Mouse (Mus musculus) G1E-ER4 (cell line): ENCODE measurements around the gene Agtr1b. TPM values are rescaled to one million over a fixed set of nuclear protein-coding genes. Genes with fewer than 3 reads are reported as not detected.

Experiments
- GATA1 ChIP-seq: IDR thresholded peaks from one replicate; pipeline ENCODE4 v1.8.0; 2012; ENCODE audit warnings: low read length, inconsistent platforms
- polyA plus RNA-seq: library from polyadenylated mRNA; stranded (reverse); fragments of >175 nt; gene quantifications from 2 replicates; pipeline ENCODE4 v1.2.3, GENCODE M21; 2012

Gene Agtr1b
- polyA plus RNA-seq = not detected in 2 replicates

DNA sequence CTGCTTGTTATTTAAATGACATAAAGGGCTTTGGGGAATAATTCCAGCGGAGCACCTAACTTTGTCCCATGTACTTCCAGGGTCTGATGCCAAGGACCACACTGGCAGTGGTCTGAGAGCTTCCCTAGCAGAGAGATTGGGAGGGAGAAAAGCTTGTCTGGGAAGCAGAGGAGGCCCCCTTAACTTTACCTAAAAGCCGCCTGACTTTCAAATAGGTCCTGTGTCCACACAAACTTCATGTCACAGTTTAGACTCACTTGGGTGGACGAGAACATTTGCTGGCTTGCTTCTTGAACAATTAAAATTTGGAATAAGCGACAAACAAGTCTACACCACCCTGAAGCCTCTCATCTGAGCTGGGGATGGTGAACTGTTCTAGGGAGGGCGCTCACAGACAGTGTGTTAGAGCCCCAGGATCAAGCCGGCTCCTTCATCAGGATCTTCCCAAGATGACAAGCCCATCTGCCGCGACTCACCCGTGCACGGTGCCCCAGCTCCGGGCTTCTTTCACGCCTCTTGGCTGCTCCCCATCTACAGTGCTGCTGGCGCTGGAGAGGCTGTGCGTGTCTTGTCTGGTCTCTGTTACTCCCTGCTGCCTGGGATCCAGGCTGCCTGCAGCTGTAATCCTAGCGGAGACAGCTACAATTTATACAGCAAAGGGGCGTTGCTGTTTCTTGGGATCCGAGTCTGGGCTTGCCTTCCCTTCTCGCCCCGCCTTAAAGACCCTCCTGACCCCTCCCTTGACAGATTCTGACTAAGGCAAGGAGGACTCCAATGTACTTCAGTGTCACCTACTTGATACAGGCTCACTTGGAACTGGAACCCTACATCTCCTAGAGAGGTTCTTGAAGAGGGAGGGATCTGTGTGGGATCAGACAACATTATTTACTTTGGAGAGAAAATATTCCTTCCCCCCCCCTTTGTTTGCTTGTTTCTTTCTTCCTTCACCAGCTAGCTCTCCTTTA, at the start of gene Agtr1b:
Agtr1b (minus strand) TSS at position 620 of the 965 bp plus-strand sequence.
- no peak for TF ChIP-seq GATA1

DNA sequence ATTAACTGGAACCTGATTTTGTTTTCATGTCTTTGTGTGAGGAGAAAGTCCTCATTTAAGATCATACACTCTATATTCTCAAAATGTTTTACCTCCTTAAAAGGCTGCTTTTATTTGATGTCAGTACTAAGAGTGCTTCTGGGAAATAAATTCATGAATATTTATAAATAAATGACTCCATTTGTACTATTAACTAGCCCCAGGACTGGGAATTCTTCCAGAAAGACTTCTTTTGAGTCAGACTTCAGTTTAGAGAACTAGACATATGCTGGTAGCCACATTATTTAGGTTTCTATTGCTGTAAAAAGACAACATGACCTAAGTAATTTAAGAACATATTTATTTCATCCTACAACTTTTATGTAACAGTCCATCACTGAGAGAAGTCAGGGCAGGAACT, 13.4 kb downstream of the Agtr1b start:
- TF ChIP-seq GATA1 = no peak

DNA sequence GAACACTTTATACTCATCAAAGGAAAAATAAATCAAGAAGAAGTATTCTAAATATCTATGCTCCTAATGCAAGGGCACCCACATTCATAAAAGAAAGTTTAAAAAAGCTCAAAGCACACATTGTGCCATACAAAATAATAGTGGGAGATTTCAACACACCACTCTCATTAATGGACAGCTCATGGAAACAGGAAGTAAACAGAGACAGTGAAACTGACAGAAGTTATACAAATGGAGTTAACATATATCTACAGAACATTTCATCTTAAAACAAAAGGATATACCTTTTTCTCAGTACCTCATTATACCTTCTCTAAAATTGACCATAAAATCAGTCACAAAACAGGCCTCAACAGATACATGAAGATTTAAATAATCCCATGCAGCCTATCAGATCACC, 18.8 kb downstream of the Agtr1b start:
- no peak for TF ChIP-seq GATA1

DNA sequence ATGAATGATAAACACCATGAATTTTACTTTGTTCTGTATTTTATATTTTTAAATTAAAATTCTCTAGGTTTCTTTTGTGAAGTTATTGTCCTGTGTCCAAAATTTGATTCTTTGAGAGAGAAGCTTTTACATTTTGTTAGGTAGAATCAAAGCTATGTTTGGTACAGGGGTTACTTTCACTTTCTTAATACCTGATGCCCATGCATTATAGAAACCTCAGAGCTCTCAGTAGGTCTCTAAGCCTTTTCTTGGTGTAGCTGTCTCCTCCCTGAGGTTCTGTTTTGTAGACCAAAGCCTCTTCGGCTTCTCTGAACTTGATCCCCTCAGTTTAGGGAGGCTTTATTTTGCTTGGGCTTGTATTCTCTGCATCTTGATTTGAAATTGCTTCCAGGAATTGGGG, 26.6 kb downstream of the Agtr1b start:
- TF ChIP-seq GATA1 = no peak

DNA sequence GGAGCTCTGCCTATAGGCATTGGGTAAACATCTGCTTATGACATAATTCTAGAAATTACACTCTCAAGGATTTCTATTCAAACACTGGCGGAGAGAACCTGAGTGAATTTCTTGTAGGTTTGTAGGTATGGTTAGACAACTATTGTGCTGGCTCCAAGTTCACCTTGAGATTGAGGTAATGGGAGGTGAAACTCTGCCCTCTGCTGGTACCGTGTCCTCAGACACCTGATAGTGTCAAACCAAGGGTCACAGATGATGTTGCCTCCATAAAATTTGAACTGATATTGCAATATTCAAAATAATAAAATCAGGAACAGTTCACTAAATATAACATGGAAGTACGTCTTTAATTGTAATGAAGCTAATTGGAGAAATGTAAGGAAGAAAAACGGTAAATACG, 32.3 kb downstream of the Agtr1b start:
- TF ChIP-seq GATA1 = no peak

DNA sequence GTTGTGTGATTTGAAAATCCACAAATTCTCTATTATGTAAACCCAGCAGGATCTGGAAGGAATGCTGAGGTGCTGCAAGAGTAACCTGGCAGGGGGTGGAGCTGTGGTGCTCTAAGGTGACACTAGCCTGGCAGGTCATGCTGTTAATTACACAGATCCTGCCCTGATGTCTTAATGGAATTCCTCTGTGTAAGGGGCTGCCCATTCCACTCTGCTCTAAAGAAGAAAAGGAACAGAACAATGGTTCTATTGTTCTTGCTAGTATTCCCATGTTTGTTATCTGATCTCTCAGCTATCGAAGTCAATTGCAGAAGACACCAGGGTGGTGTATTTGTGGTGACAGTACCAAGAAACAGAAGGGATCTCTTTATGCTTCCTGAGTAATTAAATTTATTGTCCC, 49.7 kb downstream of the Agtr1b start:
- no peak for TF ChIP-seq GATA1

DNA sequence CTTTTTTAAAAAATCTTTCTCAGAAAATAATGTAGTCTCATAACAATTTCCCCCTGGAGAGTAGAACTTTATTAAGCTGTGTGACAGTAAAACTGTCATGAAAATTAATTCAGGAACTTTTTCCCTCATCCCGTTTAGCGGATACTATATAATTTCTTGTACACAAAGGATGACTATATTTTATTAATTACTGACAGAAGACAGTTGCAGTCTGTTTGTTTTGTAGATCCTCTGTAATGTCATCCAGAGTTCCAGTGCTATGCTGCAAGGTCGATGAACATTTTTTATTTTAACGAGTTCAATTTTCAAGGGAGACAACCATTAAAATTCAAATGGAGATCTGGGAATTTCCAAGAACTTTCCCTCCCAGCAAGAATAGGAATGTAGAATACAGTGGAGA, 57.8 kb downstream of the Agtr1b start:
- no peak for TF ChIP-seq GATA1

DNA sequence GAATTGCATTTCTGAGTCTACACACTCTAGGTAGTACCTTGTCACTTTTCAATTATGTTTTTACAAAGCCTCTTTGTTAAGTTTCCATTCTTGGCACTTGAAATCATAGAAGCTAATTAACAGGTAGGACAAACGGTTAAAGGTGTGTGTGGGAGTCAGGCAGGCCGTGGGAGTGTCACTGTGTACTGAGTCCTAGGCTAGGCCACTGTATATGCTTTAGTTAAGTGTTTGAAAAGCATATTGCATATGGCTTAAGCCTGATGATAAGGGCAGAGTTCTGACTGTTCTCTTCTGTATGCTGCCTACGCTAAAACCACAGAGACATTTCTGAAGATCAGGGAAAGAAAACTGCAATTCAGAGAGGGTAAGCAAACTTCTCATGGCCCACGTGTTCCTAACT, 59.7 kb downstream of the Agtr1b start:
- TF ChIP-seq GATA1 = no peak

DNA sequence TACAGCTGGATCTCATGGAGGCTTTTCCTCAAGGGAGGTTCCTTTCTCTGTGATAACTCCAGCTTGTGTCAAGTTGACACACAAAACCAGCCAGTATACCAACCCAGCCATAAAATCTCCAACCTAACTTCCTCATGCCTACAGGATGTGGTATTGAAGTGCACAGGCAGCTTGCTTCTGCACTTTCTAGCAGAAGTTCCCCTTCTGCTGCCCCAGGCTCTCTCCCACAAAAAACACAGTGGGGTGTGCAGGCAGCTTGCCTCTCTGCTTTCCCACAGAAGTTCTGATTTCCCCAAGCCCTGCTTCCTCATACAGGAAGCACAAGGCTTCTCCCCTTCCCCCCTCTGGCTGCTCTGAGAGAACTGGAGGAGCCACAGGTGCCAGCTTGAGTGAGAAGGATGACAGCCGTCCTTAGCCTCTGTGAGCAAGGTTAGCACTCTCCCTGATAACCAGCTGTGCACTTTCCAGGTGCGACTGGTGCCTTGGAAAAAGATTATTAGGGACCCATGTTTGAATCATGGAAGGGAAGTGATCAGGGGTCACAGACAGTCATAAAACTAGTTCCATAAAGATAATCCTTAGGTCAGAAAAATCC, 62.1 kb downstream of the Agtr1b start:
- no peak for TF ChIP-seq GATA1

DNA sequence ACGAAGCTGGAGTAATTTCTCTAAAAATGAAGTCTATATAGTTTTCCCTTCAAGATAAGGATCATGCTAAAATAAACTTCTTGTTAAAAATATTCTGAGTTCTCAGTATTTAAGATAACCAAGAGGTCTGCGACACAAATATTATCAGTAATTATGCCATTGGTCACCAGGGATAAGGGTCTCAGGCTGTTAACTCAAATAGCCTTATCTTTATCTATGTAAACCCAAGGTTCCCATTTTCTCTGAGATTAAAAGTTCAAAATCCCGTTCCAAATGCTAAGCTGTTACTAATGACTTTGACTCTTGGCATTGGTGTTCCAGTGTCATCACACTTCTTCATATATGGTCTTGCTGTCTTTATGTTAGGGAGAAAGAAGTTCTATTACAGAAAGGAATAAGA, 71.4 kb downstream of the Agtr1b start:
- TF ChIP-seq GATA1 = no peak

DNA sequence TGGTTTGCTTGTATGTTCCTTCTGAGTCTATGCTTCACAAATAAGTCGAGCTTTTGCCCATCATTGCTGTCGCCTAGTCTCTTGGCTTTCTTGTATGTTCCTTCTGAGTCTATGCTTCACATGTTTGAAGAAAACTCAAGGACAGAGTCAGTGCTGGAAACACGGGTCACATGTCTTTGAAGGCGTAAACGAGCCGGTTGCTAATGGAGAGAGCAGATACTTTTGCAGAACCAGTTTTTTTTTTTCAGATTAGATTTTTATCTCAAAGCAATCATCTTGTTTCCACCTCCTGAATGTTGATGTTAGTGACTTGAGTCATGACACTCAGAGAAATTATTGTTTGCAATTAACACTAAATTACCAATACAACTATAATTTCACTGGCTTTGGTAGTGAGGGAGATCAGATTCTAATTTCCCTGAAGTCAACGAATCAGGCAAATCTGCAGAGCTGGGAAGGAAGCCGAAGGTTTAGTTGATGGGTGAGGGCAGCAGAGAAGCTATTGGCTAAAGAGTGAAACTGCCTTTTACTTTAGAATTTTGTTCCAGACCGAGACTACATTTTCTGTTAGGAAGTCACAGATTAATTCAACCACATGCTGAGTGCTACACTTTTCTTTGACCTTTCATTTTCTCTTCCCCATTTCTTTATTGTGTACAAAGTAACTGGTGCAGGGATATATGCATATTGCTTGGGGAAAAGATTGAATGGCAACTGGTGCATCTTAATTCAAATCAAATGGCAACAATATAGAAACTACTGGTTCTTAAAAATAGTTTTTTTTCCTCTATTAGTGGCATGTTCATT, 72.2 kb downstream of the Agtr1b start:
- no peak for TF ChIP-seq GATA1

DNA sequence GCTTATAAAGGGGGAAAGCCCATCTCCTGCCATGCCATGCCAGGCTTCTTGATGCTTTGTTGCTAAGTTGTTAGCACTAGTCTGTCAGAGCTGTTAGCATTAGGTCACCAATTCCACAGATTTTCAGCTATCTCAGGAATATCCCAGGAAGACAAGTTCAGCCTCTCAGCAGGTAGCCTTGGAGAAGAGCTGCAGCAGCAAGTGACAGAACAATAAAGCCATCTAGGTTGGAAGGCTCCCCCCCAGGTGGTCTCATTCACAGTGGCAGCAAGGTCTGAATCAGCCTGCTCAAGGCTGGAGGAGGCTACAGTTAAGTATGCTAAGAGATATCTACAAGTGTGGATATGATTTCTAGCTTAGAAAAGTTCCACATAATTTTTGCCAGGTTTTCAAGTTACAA, 75.6 kb downstream of the Agtr1b start:
- TF ChIP-seq GATA1 = no peak

DNA sequence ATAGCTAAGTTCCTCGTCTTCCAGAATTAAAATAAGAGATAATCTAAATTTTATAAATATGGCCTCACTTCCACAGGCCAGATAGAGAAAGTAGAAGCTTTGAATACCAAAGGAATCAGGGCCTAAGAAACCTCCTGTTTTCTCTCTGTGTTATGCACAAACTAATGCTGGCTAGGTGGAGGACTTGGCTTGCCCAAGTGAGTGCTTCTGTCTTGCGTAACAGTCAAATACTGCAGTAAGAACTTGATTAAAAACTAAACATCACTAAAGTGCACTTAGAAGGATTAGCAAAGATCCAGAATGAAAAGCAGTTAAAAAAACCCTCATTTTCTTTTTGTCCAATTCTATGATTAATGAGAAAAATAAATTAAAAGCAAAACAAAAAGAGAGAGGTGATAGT, 78.2 kb downstream of the Agtr1b start:
- no peak for TF ChIP-seq GATA1

DNA sequence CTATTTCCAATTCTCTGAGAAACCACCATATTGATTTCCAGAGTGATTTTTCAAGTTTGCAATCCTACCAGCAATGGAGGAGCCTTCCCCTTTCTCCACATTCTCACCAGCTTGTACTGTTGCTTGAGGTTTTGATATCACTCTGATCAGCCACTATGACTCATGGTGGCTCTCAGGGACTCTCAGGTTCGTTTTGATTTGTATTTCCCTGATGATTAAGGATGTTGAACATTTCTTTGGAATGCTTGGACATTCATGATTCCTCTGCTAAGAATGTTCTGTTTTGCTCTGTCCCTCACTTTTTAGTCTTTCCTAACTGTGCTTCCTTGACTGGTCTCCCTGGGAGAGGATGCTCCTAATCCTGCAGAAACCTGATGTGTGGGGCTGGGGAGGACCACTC, 85.2 kb downstream of the Agtr1b start:
- TF ChIP-seq GATA1 = no peak

DNA sequence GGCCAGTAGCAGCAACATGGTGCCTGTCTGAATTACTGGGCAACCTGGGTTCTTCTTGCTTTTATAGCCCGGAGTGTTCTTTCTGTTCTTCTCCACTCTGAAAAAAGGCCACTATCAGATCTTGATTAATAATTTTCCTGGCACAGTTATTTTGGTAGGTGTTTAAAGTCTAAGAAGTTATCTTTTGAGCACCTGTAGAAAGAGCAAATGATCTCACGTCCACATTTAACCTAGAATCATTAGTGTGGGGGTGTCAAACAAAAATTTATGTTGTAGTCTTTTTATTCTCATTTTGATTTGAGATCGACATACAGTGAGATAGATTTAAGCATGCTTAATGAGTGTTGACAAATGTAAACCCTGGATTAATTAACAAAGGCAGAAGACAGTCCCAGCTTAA, 91.3 kb downstream of the Agtr1b start, which contains the start of gene Cpb1:
Cpb1 (minus strand) TSS at position 101 of the 400 bp plus-strand sequence.
- TF ChIP-seq GATA1 = no peak

Other genes starting within 250 kb of the Agtr1b start
- gene Gyg, start 211.9 kb downstream of the Agtr1b start, polyA plus RNA-seq = not detected in 2 replicates
- gene Cpa3, start 125.0 kb downstream of the Agtr1b start, polyA plus RNA-seq = 0.37 and 0.49 TPM in 2 replicates
- not detected in 2 replicates for gene Cpb1, start 91.4 kb downstream of the Agtr1b start, polyA plus RNA-seq